Mouse (Mus musculus): ENCODE data around the gene Ptprt. TPM values are rescaled to one million over a fixed set of nuclear protein-coding genes. Genes with fewer than 3 reads are reported as not detected.

Gene Ptprt
- total and polyA plus RNA-seq, 2 experiments from 2014 or later: 15.7 to 68.3 TPM

DNA sequence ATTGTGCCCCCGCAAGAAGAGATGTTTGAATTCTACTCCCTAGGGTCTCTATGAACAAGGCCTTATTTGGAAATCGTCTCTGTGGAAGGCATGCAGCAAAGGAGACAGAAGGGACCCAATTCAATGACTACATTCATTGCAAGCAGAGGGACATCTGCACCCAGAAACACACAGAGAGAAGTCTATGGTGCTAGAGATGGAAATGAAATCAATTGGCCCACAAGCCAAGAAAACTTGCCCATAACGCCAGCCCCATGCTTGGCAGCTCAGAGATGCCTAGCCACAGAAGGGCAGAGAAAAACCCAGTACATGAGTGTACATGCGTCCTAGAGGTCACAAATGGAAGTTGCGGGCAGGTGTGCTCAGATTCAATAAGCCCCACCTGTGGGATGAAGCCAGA lies 443.1 kb downstream of the Ptprt start:
- Histone ChIP-seq H3K9ac (replicated peaks; ENCODE audit: low read length) (no peak overlapping the region), H3K4me1 (ENCODE audit: insufficient read depth, low read length) (no peaks in the 10 kb centered on the region), H3K27me3 (ENCODE audit: insufficient read depth, low read length) (no peaks in the 10 kb centered on the region), H3K4me2 (ENCODE audit: low read depth, low read length) (no peak overlapping the region), H3K4me3 (ENCODE audit: low read length) (no peak overlapping the region), H3K36me3 (ENCODE audit: insufficient read depth, low read length) (no peaks in the 10 kb centered on the region), H3K27ac (no peak overlapping the region), H3K9me3 (ENCODE audit: low read length) (no peaks in the 10 kb centered on the region)
- 85% methylated on average over 5 of the region's 5 CpGs for WGBS
- ATAC-seq: no peak
- no peak for TF ChIP-seq CTCF (IDR thresholded peaks at IDR 0.05; ENCODE audit: low read depth)
- no peak for DNase-seq (ENCODE audit: low spot score)

DNA sequence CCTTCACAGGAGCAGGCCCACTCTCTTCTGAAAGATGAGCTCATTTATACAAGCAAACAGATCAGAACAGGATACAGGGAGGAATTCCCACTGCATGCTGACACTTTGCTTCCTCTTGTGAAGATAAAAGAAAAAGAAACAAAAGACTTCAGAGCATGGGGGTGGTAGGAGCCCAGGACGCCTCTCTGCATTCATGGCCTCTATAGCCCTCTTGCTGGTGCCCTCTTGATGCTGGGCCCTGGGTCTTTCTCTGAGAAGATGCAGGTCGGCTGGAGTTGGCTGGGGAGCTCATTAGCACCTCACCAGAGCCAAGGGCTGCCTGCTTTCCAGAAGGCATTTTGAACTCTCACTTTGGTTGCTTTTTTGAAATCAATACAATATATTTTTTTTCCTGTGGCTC lies 448.6 kb downstream of the Ptprt start:
- H3K4me1 ChIP-seq (ENCODE audit: insufficient read depth, low read length): no peaks in the 10 kb centered on the region
- no peak overlapping the region for H3K27ac ChIP-seq
- DNase-seq (ENCODE audit: low spot score) (no peak), ATAC-seq (no peak)
- no peaks in the 10 kb centered on the region for H3K36me3 ChIP-seq (ENCODE audit: insufficient read depth, low read length)
- WGBS: 12% methylated on average over 2 of the region's 2 CpGs
- no peaks in the 10 kb centered on the region for H3K27me3 ChIP-seq (ENCODE audit: insufficient read depth, low read length)
- H3K9ac ChIP-seq (replicated peaks; ENCODE audit: low read length): no peak overlapping the region
- H3K9me3 ChIP-seq (ENCODE audit: low read length): no peaks in the 10 kb centered on the region
- no peak overlapping the region for H3K4me3 ChIP-seq (ENCODE audit: low read length)
- no peak for TF ChIP-seq CTCF (IDR thresholded peaks at IDR 0.05; ENCODE audit: low read depth)
- no peak overlapping the region for H3K4me2 ChIP-seq (ENCODE audit: low read depth, low read length)

DNA sequence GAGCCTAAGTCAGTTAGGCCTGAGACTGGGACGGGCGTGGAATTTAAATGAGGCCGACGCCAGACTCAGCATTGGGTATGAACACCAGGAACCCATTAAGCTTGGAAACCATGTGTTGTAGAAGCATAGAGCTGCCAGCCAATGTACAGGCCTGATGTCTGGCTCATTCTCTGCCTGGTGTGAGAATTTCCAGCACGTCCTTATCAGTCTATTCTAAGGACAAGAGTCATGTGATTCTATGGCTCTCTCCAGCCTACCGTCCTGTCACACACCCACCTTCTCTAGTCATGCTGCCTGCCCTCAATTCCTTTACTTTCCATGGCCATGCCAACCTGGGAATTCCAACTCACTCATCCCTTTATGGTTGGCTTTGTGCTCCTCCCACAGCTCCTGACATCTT lies 450.4 kb downstream of the Ptprt start:
- Histone ChIP-seq H3K36me3 (ENCODE audit: insufficient read depth, low read length) (no peaks in the 10 kb centered on the region), H3K4me1 (ENCODE audit: insufficient read depth, low read length) (no peaks in the 10 kb centered on the region), H3K4me3 (ENCODE audit: low read length) (no peak overlapping the region), H3K27ac (no peak overlapping the region), H3K4me2 (ENCODE audit: low read depth, low read length) (no peak overlapping the region), H3K9ac (replicated peaks; ENCODE audit: low read length) (no peak overlapping the region), H3K9me3 (ENCODE audit: low read length) (no peaks in the 10 kb centered on the region), H3K27me3 (ENCODE audit: insufficient read depth, low read length) (no peaks in the 10 kb centered on the region)
- DNase-seq (ENCODE audit: low spot score): no peak
- TF ChIP-seq CTCF (IDR thresholded peaks at IDR 0.05; ENCODE audit: low read depth): no peak
- 85% methylated on average over 6 of the region's 6 CpGs for WGBS
- ATAC-seq: no peak

DNA sequence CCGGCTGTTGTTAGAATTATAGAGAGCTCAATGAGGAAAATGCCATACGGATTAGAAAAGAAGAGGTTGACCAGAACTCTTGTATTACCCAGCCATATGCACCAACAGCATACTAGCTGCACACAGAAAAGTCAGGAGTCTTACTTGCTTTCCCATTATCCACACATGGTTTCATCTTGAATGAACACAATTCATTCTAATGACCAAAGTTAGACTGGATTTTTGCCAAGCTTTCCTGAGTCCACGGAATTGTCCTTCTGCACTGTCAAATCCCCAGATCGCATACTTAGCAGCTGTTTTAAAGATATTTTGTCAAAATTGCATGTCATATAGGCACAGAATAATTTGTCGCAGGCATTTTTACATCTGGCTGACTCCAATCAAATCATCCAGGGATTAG lies 463.6 kb downstream of the Ptprt start:
- no peaks in the 10 kb centered on the region for H3K36me3 ChIP-seq (ENCODE audit: insufficient read depth, low read length)

DNA sequence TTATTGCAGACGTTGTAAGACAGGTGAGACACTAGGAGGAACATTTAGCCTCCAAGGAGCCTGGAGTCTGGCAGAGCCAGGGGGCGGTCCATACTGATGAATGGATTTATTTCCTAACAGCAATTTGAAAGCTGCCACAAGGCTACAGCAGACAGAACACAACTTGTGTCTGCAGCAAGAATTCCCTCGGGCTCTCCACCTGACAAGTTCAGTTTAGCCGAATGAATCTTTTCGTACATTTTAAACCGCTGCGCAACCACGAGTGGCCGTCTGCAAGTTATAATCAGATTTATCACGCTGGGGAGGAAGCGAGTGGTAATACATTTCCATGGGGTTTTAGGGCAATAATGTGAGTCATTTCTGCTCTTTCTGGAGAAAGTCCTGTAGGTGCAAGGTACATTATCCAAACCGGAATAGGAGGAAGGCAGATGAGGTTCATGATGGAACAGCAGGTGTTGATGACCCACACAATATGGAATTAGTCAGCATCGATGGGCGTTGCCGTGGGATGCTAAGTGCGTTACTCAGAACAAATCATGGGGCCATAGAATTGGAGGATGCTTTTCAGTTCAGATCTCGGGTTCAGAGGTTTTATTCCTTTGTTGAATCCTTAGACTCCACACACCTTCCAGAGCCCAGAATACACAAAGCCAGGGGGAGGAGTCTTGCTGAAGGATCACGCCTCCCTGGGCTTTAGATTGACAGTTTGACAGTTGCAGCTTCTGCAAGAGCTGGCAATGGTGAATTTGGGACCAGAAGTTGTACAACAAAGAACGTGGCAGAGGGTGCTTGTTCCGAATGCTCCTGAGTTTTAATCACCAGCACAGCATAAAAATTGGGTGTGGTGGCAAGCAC lies 478.1 kb downstream of the Ptprt start:
- ATAC-seq: no peak
- H3K27ac ChIP-seq: no peak overlapping the region
- no peaks in the 10 kb centered on the region for H3K27me3 ChIP-seq (ENCODE audit: insufficient read depth, low read length)

More for the DNA sequence above, 463.6 kb downstream of the Ptprt start:
- Histone ChIP-seq H3K4me3 (ENCODE audit: low read length) (no peak overlapping the region), H3K27ac (no peak overlapping the region), H3K27me3 (ENCODE audit: insufficient read depth, low read length) (no peaks in the 10 kb centered on the region), H3K4me1 (ENCODE audit: insufficient read depth, low read length) (no peaks in the 10 kb centered on the region), H3K4me2 (ENCODE audit: low read depth, low read length) (no peak overlapping the region), H3K9ac (replicated peaks; ENCODE audit: low read length) (no peak overlapping the region), H3K9me3 (ENCODE audit: low read length) (no peaks in the 10 kb centered on the region)
- WGBS: 61% methylated on average over 5 of the region's 5 CpGs
- DNase-seq (ENCODE audit: low spot score): peak; percentile 48
- no peak for TF ChIP-seq CTCF (IDR thresholded peaks at IDR 0.05; ENCODE audit: low read depth)
- no peak for ATAC-seq

DNA sequence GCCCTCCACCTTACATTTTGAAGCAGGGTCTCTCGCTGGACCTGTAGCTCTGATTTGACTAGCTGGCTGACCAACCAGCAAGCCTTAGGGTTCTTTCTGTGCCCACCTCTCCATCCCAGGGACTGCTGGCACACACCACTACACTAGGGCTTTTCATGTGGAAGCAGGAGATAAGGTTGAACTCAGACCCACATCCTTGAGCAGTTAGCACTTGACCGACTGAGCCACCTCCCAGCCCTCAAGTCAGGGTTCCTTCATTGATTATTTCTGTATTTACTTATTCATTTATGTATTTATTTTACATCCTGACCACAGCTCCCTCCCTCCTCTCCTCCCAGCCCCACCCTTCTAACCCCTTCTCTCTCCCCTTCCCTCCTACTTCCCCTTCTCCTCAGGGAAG lies 479.1 kb downstream of the Ptprt start:
- WGBS: 94% methylated on average over 2 of the region's 2 CpGs
- no peak for ATAC-seq

More for the DNA sequence above, 478.1 kb downstream of the Ptprt start:
- peak overlapping the region; percentile 28; the same call in 1 of the 2 replicates for H3K4me2 ChIP-seq (ENCODE audit: low read depth, low read length)
- no peak for TF ChIP-seq CTCF (IDR thresholded peaks at IDR 0.05; ENCODE audit: low read depth)
- H3K9me3 ChIP-seq (ENCODE audit: low read length): no peaks in the 10 kb centered on the region
- H3K36me3 ChIP-seq (ENCODE audit: insufficient read depth, low read length): no peaks in the 10 kb centered on the region
- H3K9ac ChIP-seq (replicated peaks; ENCODE audit: low read length): no peak overlapping the region
- no peak overlapping the region for H3K4me3 ChIP-seq (ENCODE audit: low read length)
- DNase-seq (ENCODE audit: low spot score): peak; percentile 63
- 48% methylated on average over 20 of the region's 20 CpGs for WGBS
- H3K4me1 ChIP-seq (ENCODE audit: insufficient read depth, low read length): no peaks in the 10 kb centered on the region; the same call in 1 of the 2 replicates

DNA sequence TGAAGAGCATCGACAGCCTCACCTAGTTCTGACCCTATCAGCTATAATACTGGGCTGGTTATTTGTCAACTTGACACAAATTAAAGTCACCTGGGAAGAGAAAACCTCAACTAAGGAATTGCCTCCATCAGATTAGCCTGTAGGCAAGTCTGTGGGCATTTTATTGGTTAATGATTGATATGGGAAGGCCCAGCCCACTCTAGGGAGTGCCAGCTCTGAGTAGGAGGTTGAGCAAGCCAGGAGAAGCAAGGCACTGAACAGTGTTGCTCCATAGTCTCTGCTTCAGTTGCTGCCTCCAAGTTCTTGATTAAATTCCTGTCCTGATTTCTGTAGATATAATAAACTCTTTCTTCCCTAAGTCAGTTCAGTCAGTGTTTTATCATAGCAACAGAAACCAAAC lies 488.4 kb downstream of the Ptprt start:
- ATAC-seq: no peak
- TF ChIP-seq CTCF (IDR thresholded peaks at IDR 0.05; ENCODE audit: low read depth): no peak
- Histone ChIP-seq H3K36me3 (ENCODE audit: insufficient read depth, low read length) (no peaks in the 10 kb centered on the region), H3K9me3 (ENCODE audit: low read length) (no peaks in the 10 kb centered on the region), H3K4me3 (ENCODE audit: low read length) (no peak overlapping the region), H3K4me2 (ENCODE audit: low read depth, low read length) (no peak overlapping the region), H3K27ac (no peak overlapping the region), H3K4me1 (ENCODE audit: insufficient read depth, low read length) (no peaks in the 10 kb centered on the region), H3K27me3 (ENCODE audit: insufficient read depth, low read length) (no peaks in the 10 kb centered on the region), H3K9ac (replicated peaks; ENCODE audit: low read length) (no peak overlapping the region)
- no peak for DNase-seq (ENCODE audit: low spot score)
- WGBS: 86% methylated on average over 1 of the region's 1 CpGs

More for the DNA sequence above, 479.1 kb downstream of the Ptprt start:
- no peak for TF ChIP-seq CTCF (IDR thresholded peaks at IDR 0.05; ENCODE audit: low read depth)
- no peak for DNase-seq (ENCODE audit: low spot score)
- no peak overlapping the region for H3K27ac ChIP-seq
- H3K9me3 ChIP-seq (ENCODE audit: low read length): no peaks in the 10 kb centered on the region
- H3K4me2 ChIP-seq (ENCODE audit: low read depth, low read length): no peak overlapping the region
- H3K9ac ChIP-seq (replicated peaks; ENCODE audit: low read length): no peak overlapping the region
- no peaks in the 10 kb centered on the region for H3K36me3 ChIP-seq (ENCODE audit: insufficient read depth, low read length)
- no peak overlapping the region for H3K4me3 ChIP-seq (ENCODE audit: low read length)
- H3K4me1 ChIP-seq (ENCODE audit: insufficient read depth, low read length): no peaks in the 10 kb centered on the region; the same call in 1 of the 2 replicates
- no peaks in the 10 kb centered on the region for H3K27me3 ChIP-seq (ENCODE audit: insufficient read depth, low read length)
